Mouse (Mus musculus) lung, adult 2 months (tissue): ENCODE results near the gene Kctd14.

ENCODE experiments used
- CTCF ChIP-seq: fragments of 200-500 bp; IDR thresholded peaks from 2 replicates; pipeline ENCODE4 v1.5.1; 2011; ENCODE audit warnings: mild to moderate bottlenecking, low read length, control low read depth; ENCODE audit not compliant: insufficient read depth
- POLR2A ChIP-seq: fragments of 200-500 bp; IDR thresholded peaks from 2 replicates; pipeline ENCODE4 v1.6.1; 2011; ENCODE audit warnings: low read depth, mild to moderate bottlenecking, control low read depth, low read length, borderline replicate concordance; ENCODE audit errors: extremely low read depth

DNA sequence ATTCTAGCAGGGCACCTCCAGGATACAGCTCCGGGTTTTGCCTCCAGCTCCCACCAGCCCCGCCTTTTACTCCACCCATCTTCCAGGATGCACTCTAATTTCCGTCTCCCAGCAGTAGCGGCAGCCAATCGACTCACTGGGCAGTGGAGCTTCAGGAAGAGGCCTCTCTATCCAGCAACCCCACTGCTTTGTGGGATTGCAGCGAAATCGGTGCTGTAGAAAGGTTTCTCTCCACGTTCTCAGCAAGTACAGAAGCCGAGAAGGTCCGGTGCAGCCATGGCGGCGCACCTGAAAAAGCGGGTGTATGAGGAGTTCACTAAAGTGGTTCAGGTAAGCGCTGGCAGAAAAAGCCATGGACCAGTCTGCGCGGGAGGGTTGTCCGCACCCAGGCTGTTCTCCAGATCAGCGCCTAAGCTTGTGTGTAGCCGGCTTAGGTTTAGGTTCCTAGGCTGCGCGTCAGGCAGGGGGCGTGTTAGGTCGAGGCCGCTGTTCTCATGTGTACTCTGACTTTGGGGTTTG lies 29.8 kb downstream of the Kctd14 start, which contains the start of gene Ints4:
- TF ChIP-seq CTCF (no peak), POLR2A (peak; percentile 35; the same call in 1 of the 2 replicates)
